Mouse (Mus musculus) T-helper 1 cell (primary cell): ENCODE measurements at regions not wholly inside any gene's neighbourhood (a gene's known extent, or its start where the extent isn't known, plus 50 kb on each side); places are given as distances from the start of the nearest gene placed in this dataset.

Experiments
- in situ Hi-C: fragments of 300-600 bp; cut with MboI, MseI; formaldehyde crosslinking; loops from one replicate; pipeline ENCODE4 v1.15.1; 2025; ENCODE audit warnings: high pct_unique_total_duplicates

DNA sequence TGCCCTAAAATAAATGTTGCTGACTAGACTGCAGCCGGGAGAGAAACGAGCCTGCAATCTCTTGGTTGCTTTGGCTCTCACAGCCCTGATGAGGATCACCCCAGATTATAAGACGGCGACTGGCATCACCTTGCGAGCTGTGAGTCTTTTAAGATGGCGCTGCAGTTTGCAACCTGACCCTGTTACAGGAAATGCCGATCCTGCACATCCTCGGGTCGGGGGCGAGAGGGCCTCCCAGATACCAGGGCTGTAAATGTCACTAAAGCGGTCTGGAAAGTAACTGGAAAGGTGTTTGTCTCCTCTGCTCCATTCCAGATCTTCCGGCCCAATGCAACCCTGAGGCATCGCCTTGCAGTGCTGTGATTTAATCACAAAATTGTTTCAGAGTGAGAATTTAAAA lies 53.4 kb downstream of the Cartpt start:
- in situ Hi-C loops, result no loop called here

GRCm38 (mm10) chr13:99842626-99843025 lies 58.3 kb downstream of the Cartpt start:
- in situ Hi-C loops, result no loop called here

GRCm38 (mm10) chr13:99839446-99839845 lies 61.4 kb downstream of the Cartpt start:
- in situ Hi-C loops, result loop anchor here (5.0 kb wide), 1 partner anchor 477 kb away; no protein-coding TSS in a partner anchor

DNA sequence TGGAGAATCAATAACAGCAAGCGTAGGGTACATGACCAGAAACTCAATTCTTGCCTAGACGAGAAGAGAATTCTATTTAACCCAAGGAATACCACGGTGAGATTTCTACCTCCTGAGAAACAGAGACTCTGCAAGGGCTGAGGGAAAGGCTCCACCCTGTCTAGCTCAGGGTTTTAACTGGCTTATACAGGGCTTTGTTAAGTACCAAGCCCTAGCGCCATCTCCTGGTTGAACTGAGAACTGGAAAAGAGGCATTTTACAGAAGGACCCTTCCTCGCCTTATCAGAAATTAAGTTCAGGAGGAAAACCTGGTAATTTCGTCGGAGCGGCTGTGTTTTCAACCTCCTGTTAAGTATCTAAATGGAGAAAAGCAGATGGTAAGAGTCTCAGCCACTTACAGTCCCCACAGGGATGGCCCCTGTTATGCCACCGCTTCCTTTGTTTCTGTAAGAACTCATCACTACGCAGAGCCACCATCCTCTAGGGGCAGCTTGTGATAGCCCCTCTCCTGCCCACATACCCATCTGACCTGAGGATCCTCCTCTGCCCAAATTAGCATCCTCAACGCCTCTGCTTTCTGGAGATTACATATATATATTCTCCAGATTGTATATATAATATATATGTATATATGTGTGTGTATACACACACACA lies 63.0 kb downstream of the Cartpt start:
- in situ Hi-C loops, result loop anchor here (5.0 kb wide), 1 partner anchor 476 kb away; no protein-coding TSS in a partner anchor

DNA sequence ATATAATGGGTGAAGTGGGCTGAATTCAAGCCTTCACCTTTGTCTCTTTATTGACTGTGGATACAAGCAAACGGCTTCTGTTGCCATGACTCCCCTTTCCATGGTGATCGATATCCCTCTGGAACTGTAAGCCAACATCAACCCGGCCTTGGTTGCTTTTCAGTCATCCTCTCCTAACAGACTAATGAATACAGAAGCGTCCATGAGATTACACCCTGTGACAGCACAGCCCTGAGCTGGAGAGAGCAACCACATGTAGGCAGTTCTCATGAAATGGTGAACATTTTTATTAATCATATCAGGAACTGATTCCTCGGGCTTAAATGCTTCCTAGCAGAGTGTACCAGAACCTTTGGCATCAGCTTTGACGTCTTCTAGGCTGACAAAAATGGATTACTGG lies 63.7 kb downstream of the Cartpt start:
- in situ Hi-C loops, result loop anchor here (5.0 kb wide), 1 partner anchor 475 kb away; no protein-coding TSS in a partner anchor

DNA sequence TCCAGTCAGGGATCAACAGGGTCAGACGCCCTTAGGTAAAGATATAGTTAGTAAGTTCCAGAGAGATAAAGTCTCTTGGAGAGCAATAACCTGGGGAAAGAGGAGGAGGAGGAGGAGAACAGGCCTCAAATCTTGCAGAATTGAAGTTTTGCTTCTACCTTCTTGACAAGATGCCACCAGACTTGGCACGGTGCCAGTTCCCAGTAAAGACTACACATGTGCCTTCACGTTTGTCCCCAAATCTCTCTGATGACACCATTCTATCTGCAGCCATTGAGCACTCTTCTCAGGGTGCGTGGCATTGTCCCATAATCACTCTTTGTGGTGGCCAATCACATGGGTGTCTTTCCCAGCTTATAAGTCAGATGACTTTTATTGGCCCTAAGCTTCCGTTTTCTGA lies 64.3 kb downstream of the Cartpt start:
- in situ Hi-C loops, result loop anchor here (5.0 kb wide), 1 partner anchor 474 kb away; no protein-coding TSS in a partner anchor

GRCm38 (mm10) chr13:99835518-99835917 lies 65.4 kb downstream of the Cartpt start:
- in situ Hi-C loops, result loop anchor here (5.0 kb wide), 1 partner anchor 473 kb away; no protein-coding TSS in a partner anchor

GRCm38 (mm10) chr13:99830080-99830724 lies 70.7 kb downstream of the Cartpt start:
- in situ Hi-C loops, result no loop called here

- in situ Hi-C loops, result no loop called here
Observed at GRCm38 (mm10) chr13:99827573-99827972, 73.3 kb downstream of the Cartpt start.

DNA sequence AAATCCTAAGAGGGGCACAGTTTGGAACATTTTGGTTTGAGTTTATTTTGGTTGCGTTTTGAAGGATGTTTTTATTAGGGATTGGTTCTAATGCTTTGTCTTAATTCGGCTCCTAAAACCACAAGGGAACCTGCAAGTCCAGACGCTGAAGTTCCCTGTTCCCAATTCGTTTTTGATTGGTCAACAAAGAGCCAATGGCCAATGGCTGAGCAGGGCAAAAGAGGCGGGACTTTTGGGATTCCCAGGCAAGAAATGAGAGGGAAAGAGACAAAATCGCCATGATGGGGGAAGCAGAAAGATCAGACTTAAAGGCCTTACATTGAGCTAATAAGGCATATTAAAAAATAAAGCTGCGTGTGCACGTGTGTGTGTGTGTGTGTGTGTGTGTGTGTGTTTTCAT lies 76.3 kb downstream of the Cartpt start:
- in situ Hi-C loops, result no loop called here

- in situ Hi-C loops, result no loop called here
Observed at GRCm38 (mm10) chr13:99816666-99817065, 84.2 kb downstream of the Cartpt start.

DNA sequence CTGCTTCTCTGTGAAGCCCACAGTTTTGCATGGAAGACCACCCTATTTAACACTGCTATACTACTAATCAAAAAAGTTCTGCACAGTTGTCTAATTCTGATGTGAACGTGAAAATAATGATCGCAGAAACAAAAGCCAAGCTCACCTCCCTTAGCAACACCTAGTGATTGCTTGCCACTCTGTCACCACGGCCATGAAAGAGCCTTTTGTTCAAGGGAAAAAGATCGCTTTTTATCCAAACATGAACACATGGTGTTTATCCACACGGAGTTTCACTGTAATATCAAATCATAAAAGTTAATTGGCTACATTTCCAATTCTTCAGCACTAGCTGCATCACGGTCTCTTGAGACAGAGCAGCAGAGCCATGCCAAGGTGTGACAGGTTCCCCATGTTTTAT lies 85.1 kb downstream of the Cartpt start:
- in situ Hi-C loops, result no loop called here

GRCm38 (mm10) chr13:99814801-99815200 lies 86.1 kb downstream of the Cartpt start:
- in situ Hi-C loops, result no loop called here

GRCm38 (mm10) chr13:99814033-99814556 lies 86.8 kb downstream of the Cartpt start:
- in situ Hi-C loops, result no loop called here

GRCm38 (mm10) chr13:99794448-99794847 lies 106.4 kb downstream of the Cartpt start:
- in situ Hi-C loops, result no loop called here

DNA sequence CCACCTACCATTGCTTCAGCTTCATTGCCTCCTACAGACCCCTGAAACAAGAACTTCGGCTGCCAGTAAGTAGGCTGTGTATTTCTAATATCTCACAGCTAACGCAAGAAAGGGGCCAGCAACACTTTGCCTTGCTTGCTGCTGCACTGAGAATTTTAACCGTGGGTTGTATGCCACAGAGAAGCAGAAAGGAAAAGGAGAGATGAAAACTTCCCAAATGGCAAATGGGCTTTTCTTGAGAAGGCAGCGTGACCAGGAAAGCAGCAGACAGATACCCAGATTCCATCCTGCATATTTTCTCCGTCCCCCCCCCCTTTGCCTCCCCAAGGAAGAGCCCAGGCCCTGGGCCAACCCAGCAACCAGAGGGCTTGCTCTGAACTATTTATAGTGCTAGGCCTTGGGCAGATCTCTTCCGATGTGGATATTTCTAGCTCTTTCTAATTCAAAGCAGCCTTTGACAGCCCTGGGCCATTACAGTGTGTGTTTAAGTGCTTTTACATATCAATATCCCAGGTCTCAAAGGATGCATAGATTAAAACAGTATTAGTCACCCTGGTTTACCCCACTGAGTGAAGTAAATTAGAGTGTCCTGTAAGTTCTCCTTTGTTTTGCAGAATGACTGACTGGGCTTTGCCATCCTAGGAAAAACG lies 107.0 kb downstream of the Cartpt start:
- in situ Hi-C loops, result no loop called here

GRCm38 (mm10) chr13:99793001-99793400 lies 107.9 kb downstream of the Cartpt start:
- in situ Hi-C loops, result no loop called here

- in situ Hi-C loops, result no loop called here
Observed at GRCm38 (mm10) chr13:99790951-99791350, 109.9 kb downstream of the Cartpt start.

GRCm38 (mm10) chr13:99787760-99788159 lies 113.1 kb downstream of the Cartpt start:
- in situ Hi-C loops, result no loop called here

DNA sequence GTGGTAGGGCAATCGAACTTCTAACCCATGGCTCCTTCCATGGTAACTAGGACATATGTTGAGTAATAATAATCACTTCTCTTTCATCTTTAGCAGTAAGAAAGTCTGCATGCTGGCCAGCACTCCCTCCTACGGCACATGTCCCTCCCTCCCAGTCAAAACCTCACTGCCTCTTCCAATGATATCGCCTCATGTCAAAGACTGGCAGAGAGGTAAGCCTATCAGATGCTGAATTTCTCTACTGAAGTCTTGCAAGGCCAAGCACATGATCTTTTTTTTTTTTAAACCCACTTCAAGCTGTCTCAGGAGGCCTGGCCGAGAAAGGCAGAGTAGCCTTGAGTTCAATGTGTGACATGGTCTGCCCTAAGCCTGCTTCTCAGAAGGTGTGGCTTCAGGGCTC lies 115.5 kb downstream of the Cartpt start:
- in situ Hi-C loops, result no loop called here

DNA sequence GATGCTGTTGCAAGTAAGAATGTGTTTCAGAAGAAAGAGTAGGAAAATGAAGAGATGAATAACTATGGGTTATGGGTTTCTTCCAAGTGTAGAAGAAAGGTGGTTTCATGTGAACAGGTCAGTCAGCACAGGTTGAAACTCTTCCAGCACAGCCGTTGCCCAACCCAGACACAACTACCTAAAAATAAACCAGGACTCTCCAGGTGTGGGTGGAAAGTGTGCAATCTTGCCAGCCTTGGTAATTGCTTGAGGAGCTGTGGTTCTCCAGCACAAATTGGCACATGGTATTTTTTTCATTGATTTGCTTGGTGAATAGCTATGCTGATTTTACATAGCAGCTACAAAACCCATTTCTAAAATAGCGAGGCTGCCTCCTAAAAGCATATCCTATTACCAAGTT lies 116.6 kb downstream of the Cartpt start:
- in situ Hi-C loops, result no loop called here
